Mouse (Mus musculus): ENCODE data around the gene Bricd5.

Gene Bricd5

GRCm38 (mm10) chr17:24485090-24485860 lies 11.6 kb downstream of the Bricd5 start:
- no peak for DNase-seq (ENCODE audit: low spot score)

GRCm38 (mm10) chr17:24488186-24488661 lies 14.5 kb downstream of the Bricd5 start, which contains the start of gene Caskin1:
TSS of gene Caskin1 (plus strand) at chr17:24488601.
- peak; percentile 59 for DNase-seq (ENCODE audit: low spot score)

- peak; percentile 68 for DNase-seq (ENCODE audit: low spot score)
Observed at GRCm38 (mm10) chr17:24488662-24489264, 15.1 kb downstream of the Bricd5 start.

- DNase-seq (ENCODE audit: low spot score) = peak; percentile 33
Observed at GRCm38 (mm10) chr17:24489265-24490030, 15.8 kb downstream of the Bricd5 start.

GRCm38 (mm10) chr17:24490399-24490798 lies 16.7 kb downstream of the Bricd5 start:
- no peak for DNase-seq (ENCODE audit: low spot score)

GRCm38 (mm10) chr17:24494627-24495335 lies 21.1 kb downstream of the Bricd5 start:
- DNase-seq (ENCODE audit: low spot score) = peak; percentile 81

- no peak for DNase-seq (ENCODE audit: low spot score)
Observed at GRCm38 (mm10) chr17:24495443-24495842, 21.8 kb downstream of the Bricd5 start.

GRCm38 (mm10) chr17:24496026-24496425 lies 22.3 kb downstream of the Bricd5 start:
- no peak for DNase-seq (ENCODE audit: low spot score)

GRCm38 (mm10) chr17:24502208-24502607 lies 28.5 kb downstream of the Bricd5 start:
- peak; percentile 33 for DNase-seq (ENCODE audit: low spot score)

- DNase-seq (ENCODE audit: low spot score) = no peak
Observed at GRCm38 (mm10) chr17:24504085-24504484, 30.4 kb downstream of the Bricd5 start.

GRCm38 (mm10) chr17:24505286-24505955 lies 31.7 kb downstream of the Bricd5 start:
- no peak for DNase-seq (ENCODE audit: low spot score)

GRCm38 (mm10) chr17:24506332-24507070 lies 32.8 kb downstream of the Bricd5 start:
- no peak for DNase-seq (ENCODE audit: low spot score)

- no peak for DNase-seq (ENCODE audit: low spot score)
Observed at GRCm38 (mm10) chr17:24507129-24507664, 33.5 kb downstream of the Bricd5 start.

GRCm38 (mm10) chr17:24507806-24508460 lies 34.2 kb downstream of the Bricd5 start:
- DNase-seq (ENCODE audit: low spot score) = no peak

- peak; percentile 74 for DNase-seq (ENCODE audit: low spot score)
Observed at GRCm38 (mm10) chr17:24513609-24514008, 39.9 kb downstream of the Bricd5 start.

- no peak for DNase-seq (ENCODE audit: low spot score)
Observed at GRCm38 (mm10) chr17:24514270-24515257, 40.9 kb downstream of the Bricd5 start.

- no peak for DNase-seq (ENCODE audit: low spot score)
Observed at GRCm38 (mm10) chr17:24520450-24520849, 46.8 kb downstream of the Bricd5 start.

GRCm38 (mm10) chr17:24524734-24525133 lies 51.0 kb downstream of the Bricd5 start:
- no peak for DNase-seq (ENCODE audit: low spot score)
